Mouse (Mus musculus) liver, adult (tissue): ENCODE results near the gene Cdh22.

Experiments
- GATA4 ChIP-seq: IDR thresholded peaks from 2 replicates; pipeline ENCODE4 v1.6.1; 2014; ENCODE audit warnings: mild to moderate bottlenecking, low read length; ENCODE audit not compliant: insufficient replicate concordance

Cdh22 gene

DNA sequence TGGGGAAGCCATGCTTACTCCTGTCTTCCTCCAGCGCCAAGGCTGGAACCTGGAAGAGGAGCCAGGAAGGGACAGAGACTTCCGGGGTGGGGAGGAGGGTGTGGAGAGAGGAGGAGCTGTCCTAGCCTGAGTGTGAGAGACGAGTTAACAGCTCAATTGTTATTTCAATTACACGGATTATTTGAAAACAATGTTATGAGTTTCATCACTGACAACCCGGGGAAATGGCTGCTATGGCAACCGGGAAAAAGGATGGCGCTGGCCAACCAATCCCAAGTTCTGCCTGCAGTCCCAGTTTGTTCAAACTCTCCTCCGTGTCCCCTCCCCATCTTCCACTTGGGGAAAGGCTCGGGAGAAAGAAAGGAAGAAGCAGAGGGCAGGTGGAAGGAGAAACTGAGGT lies 12.7 kb downstream of the Cdh22 start:
- TF ChIP-seq GATA4: no peak

GRCm38 (mm10) chr2:165220347-165220945 lies 14.2 kb downstream of the Cdh22 start:
- no peak for TF ChIP-seq GATA4

GRCm38 (mm10) chr2:165218954-165219353 lies 15.7 kb downstream of the Cdh22 start:
- TF ChIP-seq GATA4: no peak

DNA sequence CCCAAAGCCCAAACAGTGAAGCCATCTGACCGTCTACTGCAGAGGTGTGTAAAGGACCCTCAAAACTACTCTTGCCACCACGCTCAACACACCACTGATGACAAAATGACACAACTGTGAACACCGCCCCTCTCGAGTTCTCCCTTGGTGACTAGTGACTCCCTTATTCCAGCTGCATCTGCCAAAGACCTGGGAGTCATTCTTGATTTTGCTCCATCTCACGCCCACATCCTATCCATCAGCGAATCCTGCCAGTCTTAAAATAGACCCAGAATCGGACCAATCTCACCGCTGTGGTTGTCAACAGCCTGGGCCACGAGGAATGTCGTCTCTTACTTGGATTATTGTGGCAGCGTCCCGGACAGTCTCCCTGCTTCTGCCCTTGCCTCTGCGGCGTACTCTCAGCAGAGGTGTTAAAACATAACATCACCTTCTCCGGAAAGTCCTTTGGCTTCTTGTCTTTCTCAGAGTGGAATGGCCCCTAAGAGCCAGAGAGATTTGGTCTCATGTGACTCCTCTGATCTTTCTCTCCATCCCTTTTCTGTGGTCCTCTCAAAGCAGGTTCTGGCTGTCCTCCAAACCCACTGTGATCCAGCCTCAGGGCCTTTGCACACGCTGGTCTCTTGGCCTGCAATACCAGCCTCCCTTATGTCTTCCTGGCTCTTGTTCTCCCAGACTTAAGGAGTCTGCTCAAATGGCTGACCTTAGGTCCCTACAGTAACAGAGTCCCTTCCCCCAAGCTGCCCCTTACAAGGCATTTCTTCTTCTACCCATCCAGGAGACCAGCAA lies 17.1 kb downstream of the Cdh22 start:
- no peak for TF ChIP-seq GATA4

- TF ChIP-seq GATA4: no peak
Measured at GRCm38 (mm10) chr2:165215103-165215951, 19.3 kb downstream of the Cdh22 start.

- TF ChIP-seq GATA4: no peak
Measured at GRCm38 (mm10) chr2:165211426-165212079, 23.1 kb downstream of the Cdh22 start.

DNA sequence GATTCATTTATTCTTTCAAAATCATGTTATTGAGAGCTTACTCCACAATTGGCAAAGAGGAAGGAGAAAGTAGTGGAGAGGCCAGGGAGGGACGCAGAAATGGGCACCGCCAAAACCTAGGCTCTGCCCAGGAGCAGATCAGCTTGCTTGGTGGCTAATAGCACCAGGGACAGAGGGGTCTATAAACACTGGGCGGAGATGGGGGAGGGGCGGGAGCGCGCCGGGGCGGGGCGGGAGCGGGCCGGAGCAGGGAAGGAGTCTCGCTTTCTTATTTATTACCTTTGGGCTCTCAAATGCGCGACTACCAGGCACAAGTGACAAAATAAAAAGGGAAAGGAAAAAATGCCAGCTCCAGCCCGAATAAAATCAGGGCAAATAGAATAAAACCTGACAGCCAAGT lies 23.7 kb downstream of the Cdh22 start:
- TF ChIP-seq GATA4: no peak

- TF ChIP-seq GATA4: no peak
Measured at GRCm38 (mm10) chr2:165207689-165208088, 27.0 kb downstream of the Cdh22 start.

- TF ChIP-seq GATA4: no peak
Measured at GRCm38 (mm10) chr2:165207086-165207485, 27.6 kb downstream of the Cdh22 start.

- no peak for TF ChIP-seq GATA4
Measured at GRCm38 (mm10) chr2:165205486-165205885, 29.2 kb downstream of the Cdh22 start.

DNA sequence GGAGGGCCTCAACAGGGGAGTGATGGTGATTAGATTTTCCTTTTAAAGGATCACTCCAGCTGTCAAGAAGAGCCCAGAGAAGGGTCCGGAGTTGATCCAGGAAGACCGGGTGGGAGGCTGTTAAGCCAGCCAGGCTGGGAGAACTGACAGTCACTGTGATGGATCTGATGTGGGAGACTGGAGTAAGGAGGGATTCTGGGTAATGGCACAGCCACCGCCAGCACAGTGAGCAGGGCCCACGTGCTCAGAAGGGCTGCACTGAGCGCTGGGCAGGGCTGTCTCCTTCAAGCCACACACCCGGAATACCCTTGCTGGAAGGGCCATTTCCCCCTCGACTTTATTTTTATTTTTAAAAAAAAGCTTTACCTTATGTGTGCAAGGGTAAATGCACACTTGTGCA lies 29.7 kb downstream of the Cdh22 start:
- TF ChIP-seq GATA4: no peak

DNA sequence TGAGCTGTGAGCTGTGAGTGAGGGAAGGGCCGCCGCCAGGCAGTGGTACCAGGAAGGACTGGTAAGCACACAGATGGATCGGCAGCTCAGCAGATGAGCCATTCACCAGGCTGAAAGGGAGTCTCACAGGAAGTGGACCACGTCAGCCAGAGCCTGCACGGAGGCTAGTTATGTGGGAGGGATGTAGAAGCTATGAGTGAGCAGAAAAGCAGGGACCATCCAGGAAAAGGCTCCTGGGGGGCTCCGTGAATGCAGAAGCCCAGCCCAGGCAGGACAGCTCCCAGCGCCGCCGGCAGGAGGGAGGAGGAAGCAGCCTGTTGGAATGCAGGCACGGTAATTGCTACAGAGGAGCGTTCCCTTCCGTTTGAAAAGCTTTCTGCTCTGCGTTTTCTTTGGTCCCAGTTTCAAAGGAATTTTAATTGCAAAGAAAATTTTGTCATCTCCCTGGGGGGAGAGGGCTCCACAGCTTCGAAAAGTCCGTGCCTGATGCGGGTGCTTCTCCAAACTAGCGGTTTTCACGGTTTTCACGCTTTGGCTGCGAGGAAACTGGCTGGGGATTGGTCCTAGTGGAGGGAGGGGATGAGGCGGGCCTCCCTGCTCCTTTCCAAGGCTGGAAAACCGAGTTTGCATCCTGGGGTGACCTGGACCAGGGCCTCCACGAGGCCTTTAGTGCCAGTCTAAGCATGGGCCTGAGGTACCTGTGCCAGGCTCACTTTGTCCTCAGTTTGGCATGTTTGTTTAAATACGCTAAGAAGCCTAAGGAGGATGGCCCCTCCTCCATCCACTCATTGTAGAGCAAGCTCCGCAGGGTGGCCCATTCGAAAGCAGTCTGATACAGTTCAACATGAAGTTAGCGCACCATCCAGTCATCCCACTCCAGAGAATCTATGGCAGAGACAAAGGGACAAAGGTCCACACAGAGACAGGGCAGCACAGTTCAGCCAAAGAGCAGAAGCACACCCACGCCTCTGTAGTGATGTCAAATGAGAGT lies 32.6 kb downstream of the Cdh22 start:
- no peak for TF ChIP-seq GATA4

GRCm38 (mm10) chr2:165197546-165197945 lies 37.1 kb downstream of the Cdh22 start:
- TF ChIP-seq GATA4: no peak
